Comparison of ENCODE assay signal across 17 mouse cellular contexts in the genomic region with DNA sequence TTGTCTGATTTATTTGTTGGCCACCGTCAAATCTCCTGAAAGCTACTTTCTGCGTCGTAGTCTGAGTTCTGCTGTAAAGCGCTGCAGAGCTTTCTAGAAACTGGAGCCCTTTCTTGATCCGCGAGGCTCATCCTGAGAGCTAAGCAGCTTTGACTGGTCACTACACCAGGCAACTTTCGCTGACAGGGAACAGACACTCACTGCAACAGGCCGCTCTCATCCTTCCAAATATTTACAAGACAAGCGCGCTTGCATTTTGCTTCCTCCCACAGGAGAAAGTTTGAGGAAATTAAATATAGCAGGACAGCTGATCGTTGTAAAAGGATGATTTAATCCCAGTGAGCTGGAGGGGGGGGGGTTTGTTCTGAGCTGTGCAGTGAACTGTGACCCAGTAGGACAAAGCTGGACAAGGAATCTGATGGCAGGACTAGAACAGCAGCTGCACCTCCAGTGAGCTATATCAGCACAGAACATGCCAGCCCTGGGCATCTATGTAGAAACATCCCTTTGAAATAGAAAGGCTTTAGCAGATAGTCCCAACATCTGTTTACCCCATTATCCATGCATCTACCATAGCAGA.
DNase-seq lines count a peak whose midpoint lies in the region; ATAC-seq lines count a peak whose summit lies in the region.
"Had no signal": no experiment of that assay in that cellular context is flagged by ENCODE, and none has a peak within 500 bp of the region (broad histone marks: within the 10 kb centered on the region; RNA-seq: fewer than 3 reads in every experiment).

No protein-coding gene starts in this region.

- H3K9ac ChIP-seq in embryonic facial prominence, embryonic 14.5 days (ENCODE audit: low read depth, low read length): no peak overlapping the region
- H3K9ac ChIP-seq in kidney, embryonic 16.5 days (replicated peaks; ENCODE audit: low read length): no peak overlapping the region
- H3K9ac ChIP-seq: heart, embryonic 12.5 days; hindbrain, embryonic 12.5 days; liver, postnatal 0 days; neural tube, embryonic 12.5 days had no signal

- no peaks in the 10 kb centered on the region for H3K9me3 ChIP-seq in embryonic facial prominence, embryonic 14.5 days (ENCODE audit: control insufficient read depth, low read length)
- H3K9me3 ChIP-seq in embryonic facial prominence, embryonic 10.5 days: peaks cover 5% of the 10 kb centered on the region
- H3K9me3 ChIP-seq in kidney, embryonic 16.5 days (ENCODE audit: low read length): no peaks in the 10 kb centered on the region
- H3K9me3 ChIP-seq: hindbrain, embryonic 12.5 days had no signal

- no peak overlapping the region for H3K4me2 ChIP-seq in embryonic facial prominence, embryonic 14.5 days (ENCODE audit: low read depth, low read length)
- H3K4me2 ChIP-seq in kidney, embryonic 16.5 days (replicated peaks; ENCODE audit: low read depth, low read length): no peak overlapping the region
- H3K4me2 ChIP-seq: heart, embryonic 12.5 days; hindbrain, embryonic 12.5 days; neural tube, embryonic 12.5 days had no signal

- peaks cover 9% of the 10 kb centered on the region for H3K4me1 ChIP-seq in embryonic facial prominence, embryonic 14.5 days (ENCODE audit: control insufficient read depth, insufficient read depth, low read length)
- H3K4me1 ChIP-seq in embryonic facial prominence, embryonic 10.5 days: peaks cover 19% of the 10 kb centered on the region
- H3K4me1 ChIP-seq in kidney, embryonic 16.5 days (ENCODE audit: insufficient read depth, low read length): peaks cover 29% of the 10 kb centered on the region

- 61% methylated on average over 11 of the region's 11 CpGs for WGBS in embryonic facial prominence, embryonic 14.5 days
- WGBS in embryonic facial prominence, embryonic 10.5 days: 87% methylated on average over 11 of the region's 11 CpGs
- WGBS in kidney, embryonic 16.5 days: 30% methylated on average over 11 of the region's 11 CpGs

- no peaks in the 10 kb centered on the region for H3K36me3 ChIP-seq in embryonic facial prominence, embryonic 14.5 days (ENCODE audit: control insufficient read depth, insufficient read depth, low read length)
- no peaks in the 10 kb centered on the region for H3K36me3 ChIP-seq in embryonic facial prominence, embryonic 10.5 days (replicated peaks)
- no peaks in the 10 kb centered on the region for H3K36me3 ChIP-seq in kidney, embryonic 16.5 days (ENCODE audit: insufficient read depth, low read length)
- H3K36me3 ChIP-seq: heart, embryonic 12.5 days; hindbrain, embryonic 12.5 days; neural tube, embryonic 12.5 days had no signal

- peak; percentile 62 for DNase-seq in embryonic facial prominence, embryonic 14.5 days (ENCODE audit: low spot score)
- DNase-seq in embryonic facial prominence, embryonic 10.5 days (ENCODE audit: low spot score): no peak
- DNase-seq in kidney, postnatal 25 days: no peak
- peak; percentile 40 for DNase-seq in lung, postnatal 10 days
- no peak for DNase-seq in lung, adult 18-20 months
- peak; percentile 47 for DNase-seq in yolk sac, embryonic 10.5 days (ENCODE audit: low spot score)
- DNase-seq in Muller cell, postnatal 12 days (ENCODE audit: inconsistent ontology term): no peak
- DNase-seq: adrenal gland, postnatal 36 days; cerebellum, postnatal 10 days; gastrocnemius, postnatal 10 days; kidney, postnatal 14 days; liver, postnatal 0 days had no signal

- H3K27me3 ChIP-seq in embryonic facial prominence, embryonic 14.5 days (replicated peaks; ENCODE audit: control insufficient read depth, insufficient read depth, low read length): no peaks in the 10 kb centered on the region
- no peaks in the 10 kb centered on the region for H3K27me3 ChIP-seq in embryonic facial prominence, embryonic 10.5 days (replicated peaks; ENCODE audit: low read depth, poor library complexity, severe bottlenecking)
- H3K27me3 ChIP-seq in kidney, embryonic 16.5 days (ENCODE audit: insufficient read depth, low read length): no peaks in the 10 kb centered on the region
- H3K27me3 ChIP-seq: heart, embryonic 12.5 days; hindbrain, embryonic 12.5 days; neural tube, embryonic 12.5 days had no signal

- no peak overlapping the region for H3K4me3 ChIP-seq in embryonic facial prominence, embryonic 14.5 days (ENCODE audit: low read depth, low read length)
- H3K4me3 ChIP-seq in embryonic facial prominence, embryonic 10.5 days: no peak overlapping the region
- H3K4me3 ChIP-seq in kidney, embryonic 16.5 days (ENCODE audit: low read length): no peak overlapping the region
- H3K4me3 ChIP-seq: heart, embryonic 12.5 days; hindbrain, embryonic 12.5 days; neural tube, embryonic 12.5 days had no signal

- peak; percentile 54; the same call in 1 of the 2 replicates for ATAC-seq in embryonic facial prominence, embryonic 14.5 days (ENCODE audit: low read depth)
- 0 out of 2 replicates have a peak, but pooled peaks have one; percentile 47 for ATAC-seq in kidney, embryonic 16.5 days (ENCODE audit: low FRiP score, low TSS enrichment)
- ATAC-seq: activated CD4-positive, CD25-positive, alpha-beta regulatory T cell, adult 4 months; liver, postnatal 0 days had no signal

- H3K27ac ChIP-seq in embryonic facial prominence, embryonic 14.5 days (replicated peaks; ENCODE audit: low read depth, low read length): peak overlapping the region; percentile 33; the same call in 1 of the 2 replicates
- no peak overlapping the region; the same call in 1 of the 2 replicates for H3K27ac ChIP-seq in embryonic facial prominence, embryonic 10.5 days (replicated peaks)
- H3K27ac ChIP-seq in kidney, embryonic 16.5 days (ENCODE audit: low read length): peak overlapping the region; percentile 61
- H3K27ac ChIP-seq: hindbrain, embryonic 12.5 days; neural tube, embryonic 12.5 days had no signal

Comparison
In these comparisons a context has a peak if more than half of its experiments do, and no peak if none do; other contexts are left out.
1. DNase-seq: peak in embryonic facial prominence, embryonic 14.5 days (single experiment), lung, postnatal 10 days (single experiment) and yolk sac, embryonic 10.5 days (single experiment); none in embryonic facial prominence, embryonic 10.5 days (single experiment), kidney, postnatal 25 days (0 of 2), lung, adult 18-20 months (0 of 2) and Muller cell, postnatal 12 days (single experiment).